Comparison of ENCODE assay signal across 22 mouse cellular contexts in genomic region chr2:165892626-165893025, GRCm38 (mm10). TPM values are rescaled to one million over a fixed set of nuclear protein-coding genes. Genes with fewer than 3 reads are reported as not detected.
DNase-seq lines count a peak whose midpoint lies in the region; ATAC-seq lines count a peak whose summit lies in the region.
"Had no signal": no experiment of that assay in that cellular context is flagged by ENCODE, and none has a peak within 500 bp of the region (broad histone marks: within the 10 kb centered on the region; RNA-seq: fewer than 3 reads in every experiment).

No protein-coding gene starts in this region.

- no peak overlapping the region for H3K4me3 ChIP-seq in heart, embryonic 10.5 days
- no peak overlapping the region for H3K4me3 ChIP-seq in heart, embryonic 11.5 days (ENCODE audit: low read depth, low read length)
- no peak overlapping the region for H3K4me3 ChIP-seq in liver, embryonic 15.5 days (replicated peaks)
- H3K4me3 ChIP-seq: gastrocnemius, adult 2 months; hindbrain, embryonic 15.5 days; intestine, embryonic 15.5 days; layer of hippocampus, adult 2 months; limb, embryonic 13.5 days; midbrain, embryonic 13.5 days had no signal

- 78% methylated on average over 5 of the region's 5 CpGs for WGBS in heart, embryonic 10.5 days
- 76% methylated on average over 5 of the region's 5 CpGs for WGBS in heart, embryonic 11.5 days (ENCODE audit: insufficient replicate concordance)
- WGBS in liver, embryonic 15.5 days (ENCODE audit: insufficient replicate concordance), result 28% methylated on average over 5 of the region's 5 CpGs

- H3K4me2 ChIP-seq in heart, embryonic 11.5 days, result no peak overlapping the region
- H3K4me2 ChIP-seq in liver, embryonic 15.5 days, result no peak overlapping the region
- H3K4me2 ChIP-seq: hindbrain, embryonic 15.5 days; intestine, embryonic 15.5 days; limb, embryonic 13.5 days; midbrain, embryonic 13.5 days had no signal

- H3K9ac ChIP-seq in heart, embryonic 11.5 days (ENCODE audit: low read depth, low read length), result no peak overlapping the region
- H3K9ac ChIP-seq in liver, embryonic 15.5 days, result no peak overlapping the region
- H3K9ac ChIP-seq: hindbrain, embryonic 15.5 days; intestine, embryonic 15.5 days; limb, embryonic 13.5 days; midbrain, embryonic 13.5 days had no signal

- H3K27ac ChIP-seq in heart, embryonic 10.5 days, result 0 out of 2 replicates have a peak overlapping the region, but pooled peaks have one; percentile 2
- H3K27ac ChIP-seq in heart, embryonic 11.5 days (ENCODE audit: low read depth, low read length), result no peak overlapping the region
- peak overlapping the region; percentile 60 for H3K27ac ChIP-seq in liver, embryonic 15.5 days (replicated peaks)
- H3K27ac ChIP-seq: gastrocnemius, adult 2 months; hindbrain, embryonic 15.5 days; intestine, embryonic 15.5 days; layer of hippocampus, adult 2 months; limb, embryonic 13.5 days; midbrain, embryonic 13.5 days had no signal

- H3K36me3 ChIP-seq in heart, embryonic 10.5 days, result no peaks in the 10 kb centered on the region
- no peaks in the 10 kb centered on the region for H3K36me3 ChIP-seq in heart, embryonic 11.5 days (ENCODE audit: control insufficient read depth, insufficient read depth, low read length)
- no peaks in the 10 kb centered on the region for H3K36me3 ChIP-seq in liver, embryonic 15.5 days (replicated peaks)
- H3K36me3 ChIP-seq: G1E; hindbrain, embryonic 15.5 days; intestine, embryonic 15.5 days; limb, embryonic 13.5 days; midbrain, embryonic 13.5 days had no signal

- peaks cover 74% of the 10 kb centered on the region for H3K4me1 ChIP-seq in heart, embryonic 10.5 days
- H3K4me1 ChIP-seq in heart, embryonic 11.5 days (ENCODE audit: control insufficient read depth, insufficient read depth, low read length), result peaks cover 48% of the 10 kb centered on the region
- H3K4me1 ChIP-seq in liver, embryonic 15.5 days (replicated peaks), result peaks cover 80% of the 10 kb centered on the region

- no peak for ATAC-seq in heart, embryonic 11.5 days (replicated peaks; ENCODE audit: insufficient number of reproducible peaks, low FRiP score, low TSS enrichment)
- ATAC-seq in granulocyte monocyte progenitor cell, adult 5-6 weeks (replicated peaks; ENCODE audit: poor library complexity, severe bottlenecking), result peak; percentile 28; the same call in 1 of the 2 replicates
- ATAC-seq in liver, embryonic 15.5 days (ENCODE audit: insufficient read depth), result no peak
- ATAC-seq: intestine, embryonic 15.5 days; midbrain, embryonic 13.5 days had no signal

- no peaks in the 10 kb centered on the region for H3K9me3 ChIP-seq in heart, embryonic 10.5 days
- H3K9me3 ChIP-seq in heart, embryonic 11.5 days (replicated peaks; ENCODE audit: control insufficient read depth, low read length), result no peaks in the 10 kb centered on the region
- H3K9me3 ChIP-seq in liver, embryonic 15.5 days (replicated peaks), result no peaks in the 10 kb centered on the region
- H3K9me3 ChIP-seq: G1E; hindbrain, embryonic 15.5 days; intestine, embryonic 15.5 days; limb, embryonic 13.5 days; megakaryocyte, embryonic 14.5 days; midbrain, embryonic 13.5 days had no signal

- H3K27me3 ChIP-seq in heart, embryonic 10.5 days (ENCODE audit: insufficient read depth, poor library complexity, severe bottlenecking), result no peaks in the 10 kb centered on the region
- H3K27me3 ChIP-seq in heart, embryonic 11.5 days (ENCODE audit: control insufficient read depth, insufficient read depth, low read length), result no peaks in the 10 kb centered on the region
- no peaks in the 10 kb centered on the region for H3K27me3 ChIP-seq in liver, embryonic 15.5 days
- H3K27me3 ChIP-seq: hindbrain, embryonic 15.5 days; intestine, embryonic 15.5 days; limb, embryonic 13.5 days; megakaryocyte, embryonic 14.5 days; midbrain, embryonic 13.5 days had no signal

- no peak for DNase-seq in heart, embryonic 10.5 days (ENCODE audit: low spot score)
- peak; percentile 25 to 38 for DNase-seq in B cell, adult 2 months
- DNase-seq in kidney, adult 11 months, result no peak
- DNase-seq in right cerebral cortex, postnatal 36 days (ENCODE audit: low spot score in 2 of 2), result no peak
- DNase-seq in adrenal gland, adult 18-20 months (ENCODE audit: low spot score in 2 of 2), result no peak
- DNase-seq: adrenal gland, postnatal 10 days; cerebellum, adult 9-10 months; gastrocnemius, adult 2 months; kidney, postnatal 25 days; lung, adult 2 months; lung, postnatal 14 days; thymus, postnatal 14 days had no signal

RNA-seq across cellular contexts. Expression of gene Zmynd8, which starts 6.2 kb away (rescaled TPM):
- polyA plus RNA-seq in heart, embryonic 10.5 days (2016; fragmentation: Nextera tagmentation; extraction: Ambion mirVana), result 57.1 and 58.5 TPM in 2 replicates
- 39.6 and 47.6 TPM in 2 replicates for polyA plus RNA-seq in heart, embryonic 11.5 days (2014; fragmentation: Nextera tagmentation; extraction: Ambion mirVana)
- total RNA-seq in granulocyte monocyte progenitor cell, adult 5-6 weeks (2014; fragmentation: Nextera tagmentation), result 53.0 and 58.3 TPM in 2 replicates
- total RNA-seq in granulocyte monocyte progenitor cell, adult 5-6 weeks (2017), result 32.2 and 33.7 TPM in 2 replicates
- polyA plus RNA-seq in liver, embryonic 15.5 days (2015; fragmentation: Nextera tagmentation; extraction: Ambion mirVana), result 19.1 and 24.6 TPM in 2 replicates
- 10 to 100 TPM; 45.8 to 48.8 TPM for total RNA-seq in adrenal gland, adult 18-20 months (2021)

Comparison
In these comparisons a context has a peak if more than half of its experiments do, and no peak if none do; other contexts are left out.
1. DNase-seq: peak in B cell, adult 2 months (2 of 2); none in heart, embryonic 10.5 days (single experiment), kidney, adult 11 months (single experiment), right cerebral cortex, postnatal 36 days (0 of 2) and adrenal gland, adult 18-20 months (0 of 2).